Mouse (Mus musculus) heart, postnatal 36 days (tissue): ENCODE data around the gene Rnf220. TPM values are rescaled to one million over a fixed set of nuclear protein-coding genes. Genes with fewer than 3 reads are reported as not detected.

Experiments
- DNase-seq, 2 experiments: peaks; one replicate each; pipeline ENCODE4 v3.0.0; 2021 to 2022
- intact Hi-C: fragments of 180-260 bp; cut with DNase I; formaldehyde crosslinking; loops from one replicate; pipeline ENCODE4 v1.15.1; 2025
- total RNA-seq, 2 experiments: library from RNA; stranded (reverse); gene quantifications; 2 replicates each; pipeline ENCODE4 v1.2.3; 2021

Rnf220 gene
- total RNA-seq, 2 experiments from 2014 or later = 33.7 to 36.0 TPM

DNA sequence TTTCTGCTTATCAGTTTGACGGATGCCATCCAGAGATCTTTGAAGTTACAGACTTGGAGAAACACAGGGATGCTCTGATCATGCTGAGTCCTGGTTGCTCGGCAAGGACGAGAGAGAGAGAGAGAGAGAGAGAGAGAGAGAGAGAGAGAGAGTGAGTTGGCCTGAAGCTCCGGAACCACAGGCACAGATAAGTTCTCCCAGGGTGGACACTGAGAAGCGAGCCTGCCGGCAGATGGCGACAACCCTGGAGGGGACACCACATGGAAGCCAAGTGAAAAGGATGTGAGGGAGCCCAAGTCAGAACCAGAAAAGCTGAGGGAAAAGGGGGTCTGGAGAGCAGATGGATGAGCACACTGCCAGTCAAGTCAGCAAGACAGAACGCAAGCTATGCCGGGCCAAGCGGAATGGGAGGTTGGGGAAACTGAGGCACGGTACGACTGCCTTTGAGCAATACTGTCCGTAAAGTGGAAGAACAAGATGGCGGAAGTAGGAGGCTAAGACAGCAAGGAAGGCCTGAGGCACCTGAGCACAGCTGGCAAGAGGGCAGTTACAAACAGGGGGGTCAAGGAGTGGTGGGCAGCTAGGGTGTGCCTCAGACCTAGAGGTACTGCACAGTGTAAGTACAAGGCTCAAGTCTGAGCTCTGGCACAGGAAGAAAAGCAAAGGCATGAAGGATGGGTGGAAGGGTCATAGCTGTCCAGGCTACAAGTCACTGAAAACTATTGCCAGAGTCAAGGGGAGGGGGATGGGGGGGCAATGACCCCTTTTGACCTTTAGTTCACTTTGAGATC, 107.4 kb downstream of the Rnf220 start:
- intact Hi-C loops = loop anchor here (10.0 kb wide), 1 partner anchor 285 kb away; no protein-coding TSS in a partner anchor
- DNase-seq = peak in 1 of 2 experiments; percentile 10

DNA sequence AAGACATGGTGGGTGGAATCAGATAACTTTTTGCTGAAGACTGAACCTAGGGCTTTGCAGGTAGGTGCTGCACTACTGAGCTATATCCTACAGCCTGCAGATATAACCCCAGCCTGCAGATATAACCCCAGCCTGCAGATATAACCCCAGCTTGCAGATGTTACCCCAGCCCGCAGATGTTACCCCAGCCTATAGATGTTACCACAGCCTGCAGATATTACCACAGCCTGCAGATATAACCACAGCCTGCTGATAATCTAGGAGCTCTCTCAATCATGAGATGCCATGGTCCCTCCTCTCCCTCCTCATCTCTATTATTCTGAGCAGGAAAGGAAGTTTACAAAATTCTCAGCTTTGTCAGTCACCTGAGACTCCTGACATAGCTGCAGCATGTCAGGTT, 111.6 kb downstream of the Rnf220 start:
- intact Hi-C loops = no loop called here
- no peak for DNase-seq

DNA sequence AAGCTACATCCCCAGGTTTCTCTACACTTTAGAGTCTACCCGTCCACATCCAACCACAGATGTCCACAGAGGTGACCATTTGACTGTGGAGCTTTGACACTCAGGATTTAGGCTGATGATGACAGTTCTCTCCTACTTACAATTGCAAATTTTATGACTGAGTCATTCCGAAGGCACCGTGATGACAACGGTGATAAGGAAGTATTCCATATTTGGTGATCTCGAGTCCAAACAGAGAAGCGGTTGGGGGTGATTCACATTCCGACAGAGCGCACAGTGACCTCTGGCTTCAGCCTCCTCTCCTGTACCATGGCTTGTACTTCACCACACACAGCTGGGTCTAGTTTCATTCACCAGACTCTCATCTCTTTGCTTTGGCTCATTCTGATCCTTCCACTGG, 115.0 kb downstream of the Rnf220 start:
- no peak for DNase-seq
- intact Hi-C loops = loop anchor here (5.0 kb wide), 1 partner anchor 130 kb away; no protein-coding TSS in a partner anchor

DNA sequence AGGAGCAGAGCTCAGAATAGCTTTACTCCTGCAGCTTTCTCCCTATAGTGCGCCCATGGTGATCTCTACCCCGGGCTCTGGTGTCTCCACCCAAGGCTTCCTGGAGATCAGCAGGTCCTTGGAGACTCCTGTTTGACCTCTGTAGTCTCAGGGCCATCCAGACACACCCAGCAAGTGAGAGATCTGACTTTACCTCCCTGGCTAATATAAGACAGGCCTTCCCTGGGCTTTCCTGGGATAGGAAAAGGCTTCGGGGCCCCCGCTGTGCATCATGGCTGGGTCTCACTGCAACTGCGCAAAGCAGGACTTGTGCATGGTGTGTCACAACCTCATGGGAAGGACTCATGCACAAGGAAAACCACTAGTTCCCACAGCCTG, 116.3 kb downstream of the Rnf220 start:
- DNase-seq = no peak
- intact Hi-C loops = loop anchor here (5.0 kb wide), 1 partner anchor 132 kb away; no protein-coding TSS in a partner anchor

DNA sequence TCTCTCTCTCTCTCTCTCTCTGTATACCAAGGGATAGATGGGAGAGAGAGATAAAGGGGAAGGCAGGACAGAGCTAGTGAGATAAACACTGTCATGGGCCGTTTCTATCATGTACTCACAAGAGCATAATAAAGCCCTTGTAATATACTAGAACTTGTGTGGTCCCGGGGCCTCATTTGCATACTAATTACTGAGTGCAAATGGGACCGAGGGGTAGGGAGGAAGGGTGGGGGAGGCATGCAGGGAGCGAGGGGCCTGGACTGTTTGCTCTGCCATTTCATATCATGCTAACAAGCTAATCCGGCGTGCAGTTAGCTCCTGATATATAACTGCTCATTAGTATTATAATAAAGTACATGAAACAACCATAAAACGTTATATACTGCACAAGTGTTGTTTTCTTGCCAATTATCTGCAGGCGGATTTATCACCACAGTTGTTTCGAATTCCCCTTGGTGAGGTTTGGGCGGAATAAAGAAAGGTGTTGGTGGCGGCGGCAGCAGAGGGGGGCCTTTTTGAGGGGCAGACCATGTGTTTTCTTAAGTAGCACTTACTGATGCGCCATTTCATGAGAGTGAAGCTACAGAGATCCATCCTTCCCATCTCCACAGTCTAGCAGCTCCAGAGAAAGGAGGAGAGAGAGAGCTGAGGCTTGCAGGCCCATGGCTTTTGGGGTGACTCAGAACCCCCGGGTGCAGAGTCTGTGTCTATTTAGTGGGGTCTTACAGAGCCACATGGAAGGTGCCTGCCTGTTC, 116.9 kb downstream of the Rnf220 start:
- intact Hi-C loops = loop anchor here (5.0 kb wide), 1 partner anchor 132 kb away; no protein-coding TSS in a partner anchor
- DNase-seq = no peak

DNA sequence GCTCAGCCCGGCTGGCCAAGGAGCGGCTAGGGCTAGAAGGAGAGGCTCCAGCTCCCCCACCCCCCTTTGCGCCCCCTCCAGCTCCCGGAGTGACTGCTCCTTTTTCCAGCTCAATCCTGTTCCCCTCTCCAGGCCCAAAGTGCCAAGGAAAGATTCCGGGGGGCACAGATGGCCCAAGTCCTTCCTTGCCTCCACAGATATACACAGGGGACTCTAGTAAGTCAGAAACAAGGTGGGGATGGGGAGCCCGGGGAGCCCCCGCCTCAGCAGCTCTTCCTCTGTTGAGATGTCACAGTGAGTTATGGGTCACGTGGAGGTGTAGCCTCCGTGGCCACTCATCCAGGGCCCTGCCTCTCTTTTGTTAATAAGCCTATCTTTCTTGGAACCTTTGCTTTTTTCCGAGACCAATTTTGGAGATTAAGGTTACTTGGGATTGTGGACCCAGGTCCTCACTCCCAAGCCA, 122.7 kb downstream of the Rnf220 start:
- intact Hi-C loops = no loop called here
- no peak for DNase-seq

DNA sequence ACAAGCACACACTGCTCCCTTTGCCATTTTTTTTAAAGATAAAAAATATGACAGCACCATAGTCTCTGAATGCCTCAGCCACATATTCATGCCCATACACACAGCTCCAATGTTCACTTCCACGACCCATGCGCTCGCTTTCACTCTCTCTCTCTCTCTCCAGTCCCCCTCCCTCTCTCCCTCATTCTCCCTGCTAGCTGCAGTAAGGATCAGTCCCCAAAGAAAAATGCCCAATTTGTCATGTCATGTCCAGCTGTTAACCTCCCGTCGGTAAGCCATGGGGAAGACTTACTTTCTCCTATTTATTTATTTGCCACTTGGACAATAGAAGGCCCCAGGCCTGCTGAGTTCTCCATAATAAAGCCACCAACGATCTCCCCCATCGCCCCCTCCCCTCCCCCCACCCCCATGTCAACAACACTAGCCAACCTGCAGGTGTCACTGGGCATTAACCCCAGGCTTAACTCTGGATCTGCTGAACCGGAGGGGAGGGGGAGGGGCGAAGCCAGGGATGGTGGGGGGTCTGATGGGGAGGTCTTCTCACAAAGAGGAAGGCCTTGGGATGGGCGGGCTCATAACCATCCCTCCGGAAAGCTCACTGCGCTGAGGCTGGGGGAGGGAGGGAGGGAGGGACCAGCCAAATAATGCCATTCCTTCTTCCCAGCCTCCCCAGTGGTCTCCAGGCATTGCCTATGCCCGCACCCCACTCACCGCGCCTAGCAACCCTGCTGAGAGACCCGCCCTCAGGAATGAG, 123.4 kb downstream of the Rnf220 start:
- intact Hi-C loops = no loop called here
- DNase-seq = no peak

DNA sequence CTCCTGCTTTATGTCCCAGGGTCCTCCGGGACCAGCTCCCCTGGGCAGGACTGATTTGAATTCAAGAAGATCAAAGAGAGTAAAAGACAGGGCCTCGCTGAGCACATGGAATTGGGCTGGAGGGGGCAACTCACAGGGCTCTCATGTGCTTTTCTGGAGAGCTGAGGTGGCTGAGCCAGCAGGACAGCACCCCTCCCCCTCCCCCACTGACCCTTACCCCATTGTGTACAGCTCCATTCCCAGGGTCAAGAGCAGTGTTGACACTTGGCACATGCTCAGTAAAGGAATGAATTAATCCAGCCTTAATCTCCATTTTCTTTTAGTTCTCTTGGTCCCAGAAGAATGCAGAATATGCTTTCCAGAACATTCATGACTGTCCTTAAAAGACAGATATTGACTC, 125.0 kb downstream of the Rnf220 start:
- intact Hi-C loops = no loop called here
- no peak for DNase-seq

DNA sequence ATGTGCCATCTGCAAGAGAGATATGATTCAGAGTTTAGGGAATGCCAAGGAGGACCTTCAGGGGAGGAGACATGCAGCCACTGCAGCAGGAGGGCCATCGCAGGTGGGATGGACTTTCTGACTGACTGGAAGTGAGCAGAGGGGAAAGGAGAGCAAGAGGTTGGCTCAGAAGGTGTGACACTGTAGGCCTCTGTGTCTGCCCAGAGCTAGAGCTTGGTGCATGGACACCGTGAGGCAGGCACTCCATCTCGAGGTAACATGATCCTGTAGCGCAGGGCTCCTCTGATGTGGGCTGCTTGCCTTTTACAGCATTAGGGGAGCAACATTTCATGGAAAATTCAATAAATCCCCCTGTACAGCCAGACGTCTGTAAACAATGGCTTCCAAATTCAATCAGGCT, 126.5 kb downstream of the Rnf220 start:
- intact Hi-C loops = no loop called here
- no peak for DNase-seq

DNA sequence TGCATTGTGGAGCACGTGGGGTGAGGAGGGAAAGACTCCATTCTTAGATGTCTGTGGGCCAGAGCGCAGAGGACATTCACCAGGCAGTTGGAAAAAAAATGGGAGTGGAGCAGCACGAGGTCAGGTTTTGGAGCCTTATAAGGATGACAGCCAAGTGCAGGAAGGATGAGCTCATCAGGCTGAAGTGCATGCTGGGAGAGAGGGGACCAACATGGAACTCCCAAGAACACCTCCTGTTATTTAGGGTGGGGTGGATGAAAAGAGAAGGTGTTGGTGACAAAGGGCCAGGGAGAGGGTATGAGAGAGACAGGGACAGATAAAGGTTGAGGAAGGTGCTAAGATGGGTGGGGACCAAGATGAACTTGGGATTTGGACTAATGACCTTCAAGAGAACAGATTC, 127.3 kb downstream of the Rnf220 start:
- intact Hi-C loops = no loop called here
- no peak for DNase-seq

DNA sequence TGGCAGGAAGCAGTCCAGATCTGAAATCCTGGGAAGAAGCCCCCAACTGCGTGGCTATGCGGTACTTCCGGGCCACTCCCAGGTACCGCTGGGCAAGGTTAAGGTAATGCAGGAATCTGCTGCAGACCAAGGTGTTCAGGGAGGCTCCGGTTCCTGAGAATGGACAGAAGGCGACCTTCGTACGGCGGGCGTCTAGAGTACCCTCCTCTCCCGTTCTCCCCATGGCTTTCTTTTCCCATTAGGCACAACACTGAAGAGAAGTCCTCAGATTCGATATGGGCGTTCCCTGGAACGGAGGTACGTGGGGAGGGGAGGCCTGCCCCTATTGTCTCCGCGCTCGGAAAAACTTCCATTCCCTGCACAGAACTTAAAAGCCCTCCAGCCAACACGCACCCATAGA, 129.5 kb downstream of the Rnf220 start:
- no peak for DNase-seq
- intact Hi-C loops = no loop called here

DNA sequence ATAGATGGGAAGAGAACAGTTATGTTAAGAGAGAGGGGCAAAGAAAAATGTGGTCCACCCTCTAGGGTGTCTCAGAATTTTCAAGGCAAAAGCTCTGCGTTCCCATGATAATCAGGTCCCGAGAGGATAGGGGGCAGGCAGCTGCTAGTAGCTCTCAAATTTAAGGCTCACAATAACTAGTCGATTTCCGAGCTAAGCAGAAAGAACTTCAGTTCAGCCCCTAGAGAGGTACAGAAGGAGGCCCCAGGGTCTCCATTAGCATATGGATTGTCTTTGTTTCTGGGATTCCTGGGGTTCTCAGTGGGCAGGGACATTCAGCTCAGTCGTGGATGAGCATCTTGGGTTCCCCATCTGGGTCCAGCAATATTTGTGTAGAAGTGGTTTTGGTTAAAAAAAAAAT, 134.8 kb downstream of the Rnf220 start:
- intact Hi-C loops = no loop called here
- DNase-seq = no peak

DNA sequence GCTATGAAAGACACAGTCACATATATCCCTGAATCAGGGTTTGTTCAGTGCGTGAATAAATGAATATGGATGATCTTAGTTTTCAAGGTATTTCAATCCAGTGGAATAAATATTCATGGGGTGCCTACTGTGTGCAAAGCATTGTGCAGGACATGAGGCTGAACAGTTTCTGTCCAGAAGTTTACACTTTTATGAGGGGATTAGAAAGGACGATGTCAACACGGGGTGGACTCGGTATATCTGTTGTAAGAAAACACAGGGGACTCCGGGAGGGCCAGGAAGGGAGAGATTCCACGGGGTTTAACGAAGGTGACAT, 135.3 kb downstream of the Rnf220 start:
- DNase-seq = no peak
- intact Hi-C loops = no loop called here

DNA sequence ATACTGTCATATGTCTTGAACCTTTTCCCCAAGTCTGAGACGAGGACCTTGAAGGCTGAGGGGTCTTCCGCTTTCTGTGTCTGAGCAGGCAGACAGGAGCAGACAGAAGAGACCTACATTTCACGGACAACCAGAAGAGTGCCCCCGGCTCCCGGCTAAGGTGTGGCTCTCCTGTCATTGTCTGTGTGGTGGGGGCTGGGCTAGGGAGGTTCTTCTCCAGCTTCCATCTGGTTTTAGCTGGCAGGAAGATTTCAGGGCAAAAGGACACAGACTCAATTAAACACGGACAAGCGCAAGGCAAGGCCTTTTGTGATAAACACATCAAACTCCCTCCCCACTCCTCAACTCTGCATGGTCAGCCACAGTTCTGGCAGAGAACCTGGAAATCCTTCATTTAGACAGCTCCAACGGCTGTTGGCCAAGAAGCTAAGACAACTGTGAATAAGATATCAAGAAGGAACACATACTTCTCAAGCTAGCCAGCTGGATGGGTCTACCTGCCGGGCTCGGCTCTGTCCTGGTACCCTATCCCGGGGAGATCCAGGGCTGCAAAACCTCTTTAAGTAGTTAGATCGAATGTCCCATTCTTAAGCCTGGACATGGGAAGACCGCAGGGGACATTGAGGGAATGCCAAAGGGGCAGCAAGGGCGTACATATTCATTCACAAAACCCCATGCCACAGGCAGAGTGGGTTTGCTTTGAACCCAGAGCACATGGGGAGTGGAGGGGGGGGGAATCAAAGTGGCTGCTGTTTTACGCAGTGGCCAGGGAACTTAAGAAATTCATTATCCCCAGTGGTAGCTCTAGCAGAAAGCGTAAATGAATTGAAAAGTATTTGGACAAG, 135.9 kb downstream of the Rnf220 start:
- intact Hi-C loops = no loop called here
- no peak for DNase-seq

DNA sequence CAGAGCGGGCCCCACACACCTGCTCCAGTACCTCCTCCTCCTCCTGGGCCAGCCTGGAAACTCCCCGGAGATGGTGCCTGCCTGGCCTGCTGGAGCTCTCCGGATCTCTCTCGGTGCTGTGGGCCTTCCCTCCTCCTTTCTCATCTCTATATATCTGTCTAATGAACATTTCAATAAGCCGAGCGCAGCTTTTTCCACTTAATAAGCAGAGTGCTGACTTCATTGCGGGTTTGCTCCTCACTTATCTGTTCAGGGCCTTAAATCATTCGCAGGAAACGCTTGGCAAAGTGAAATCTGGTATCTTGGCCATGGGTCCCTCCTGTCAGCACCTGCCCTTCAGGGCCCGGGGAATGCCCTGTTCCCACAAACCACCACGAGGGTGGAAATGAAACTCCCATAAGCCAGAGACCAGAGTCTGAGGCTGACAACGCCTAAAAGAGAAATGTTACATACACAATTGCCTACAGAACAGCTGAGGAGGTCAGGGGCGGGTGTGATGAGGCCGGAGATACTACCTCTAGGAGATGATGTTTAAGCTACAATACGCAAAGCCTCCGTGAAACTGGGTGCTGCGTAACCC, 137.0 kb downstream of the Rnf220 start:
- intact Hi-C loops = loop anchor here (5.0 kb wide), 1 partner anchor 137 kb away; the partner anchor contains the start of gene Rnf220
- DNase-seq = no peak

DNA sequence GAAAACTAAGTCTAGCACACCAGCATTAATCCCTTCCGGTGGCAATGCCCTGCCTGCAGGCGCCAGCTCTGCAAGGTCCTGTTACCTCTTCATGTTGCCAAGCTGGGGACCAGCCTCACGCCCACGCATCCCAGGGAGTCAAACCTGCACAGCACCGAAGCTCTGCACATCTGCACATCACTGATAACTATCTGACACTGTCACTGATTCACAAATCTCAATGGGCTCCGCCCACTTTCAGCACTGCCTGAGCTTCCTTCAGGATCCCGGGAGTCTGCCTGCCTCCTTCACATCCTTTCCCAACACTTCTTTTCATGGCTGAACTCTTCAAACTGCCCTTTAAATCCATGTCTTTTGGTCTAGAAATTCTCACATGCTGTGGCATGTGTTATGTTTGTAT, 138.9 kb downstream of the Rnf220 start:
- intact Hi-C loops = loop anchor here (5.0 kb wide), 1 partner anchor 139 kb away; the partner anchor contains the start of gene Rnf220
- DNase-seq = no peak

DNA sequence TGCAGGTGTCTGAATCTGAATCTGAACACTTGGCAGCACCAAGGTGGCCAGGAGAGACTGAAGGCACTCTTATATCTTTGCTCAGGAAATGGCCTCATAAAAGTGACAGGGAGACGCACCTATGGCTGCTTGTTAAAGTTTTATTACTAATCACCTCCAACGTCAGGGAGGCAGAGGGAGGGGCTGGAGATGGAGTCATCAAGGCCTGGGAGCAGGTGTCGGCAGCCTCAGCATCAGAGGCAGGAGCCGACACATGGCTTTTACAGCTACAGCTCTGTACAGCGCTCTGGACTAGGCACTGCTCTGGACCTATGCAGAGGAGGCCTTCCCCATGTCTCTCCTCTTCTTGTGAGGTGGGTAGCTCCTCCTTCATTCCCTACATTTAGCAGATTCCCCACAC, 139.7 kb downstream of the Rnf220 start:
- no peak for DNase-seq
- intact Hi-C loops = loop anchor here (5.0 kb wide), 1 partner anchor 140 kb away; the partner anchor contains the start of gene Rnf220

DNA sequence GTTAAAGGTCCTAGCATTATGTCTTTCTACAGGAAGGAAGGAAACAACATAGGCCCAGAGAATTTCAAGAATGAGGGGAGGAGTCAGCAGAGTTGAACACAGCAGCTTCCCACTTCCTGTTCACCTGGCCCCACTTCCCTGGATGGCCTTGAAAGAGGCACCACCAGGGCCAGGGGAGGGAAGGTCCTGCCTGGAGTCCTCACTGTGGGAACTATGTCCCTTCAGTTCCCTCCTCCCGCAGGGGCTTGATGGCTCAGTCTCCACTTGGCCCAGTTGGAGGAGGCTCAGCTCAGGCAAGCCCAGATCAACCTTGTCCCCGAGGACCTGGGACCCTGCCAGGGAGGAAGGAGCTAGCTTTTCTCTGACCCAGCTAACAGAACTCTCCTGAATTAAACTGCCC, 140.6 kb downstream of the Rnf220 start:
- intact Hi-C loops = loop anchor here (5.0 kb wide), 1 partner anchor 141 kb away; the partner anchor contains the start of gene Rnf220
- peak; percentile 43 to 49 for DNase-seq

DNA sequence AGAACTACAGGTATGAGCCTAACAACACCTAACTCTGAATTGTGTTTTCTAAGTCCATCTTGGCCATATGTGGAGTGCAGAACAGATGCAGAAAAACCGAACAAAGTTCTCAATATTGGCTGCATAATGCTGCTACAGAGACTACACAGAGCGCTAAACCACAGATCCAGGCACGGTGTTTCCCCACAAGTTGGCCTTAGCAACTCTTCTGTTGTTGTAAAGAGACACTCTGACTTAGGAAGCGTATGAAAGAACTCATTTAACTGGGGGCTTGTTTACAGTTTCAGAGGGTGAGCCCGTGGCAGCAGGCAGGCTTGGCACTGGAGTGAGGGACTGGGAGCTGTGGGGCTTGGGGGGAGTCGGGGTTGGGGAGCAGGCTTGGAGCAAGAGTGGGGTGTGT, 142.2 kb downstream of the Rnf220 start:
- intact Hi-C loops = loop anchor here (5.0 kb wide), 1 partner anchor 143 kb away; the partner anchor contains the start of gene Rnf220
- DNase-seq = no peak

DNA sequence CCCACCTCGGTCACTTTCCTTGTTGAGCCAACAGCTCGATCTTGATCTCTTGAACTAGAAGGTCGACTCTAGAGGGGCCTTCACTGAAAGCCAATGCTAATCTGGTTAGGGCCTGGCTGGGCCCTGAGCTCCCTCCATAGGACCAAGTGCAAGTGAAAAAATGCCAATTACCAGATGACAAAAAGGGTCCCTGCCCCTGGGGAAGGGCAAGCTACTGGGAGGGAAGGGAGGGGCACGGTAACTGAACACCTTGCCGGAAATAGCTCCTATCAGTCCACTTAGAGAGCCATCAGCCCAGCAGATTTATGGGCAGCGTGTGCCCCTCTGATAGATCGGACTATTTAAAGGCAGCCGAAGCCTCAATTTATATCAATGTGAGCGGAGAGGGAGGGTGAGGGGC, 143.9 kb downstream of the Rnf220 start:
- DNase-seq = no peak
- intact Hi-C loops = no loop called here
